Mouse (Mus musculus) cerebellum, postnatal 25 days (tissue): ENCODE measurements around the gene Pdzd9.

ENCODE experiments used
- DNase-seq, 2 experiments: peaks; one replicate each; pipeline ENCODE4 v3.0.0; 2021; ENCODE audit warnings: mixed read lengths in 2 of 2

Pdzd9 gene

GRCm38 (mm10) chr7:120635362-120635781 lies 34.8 kb downstream of the Pdzd9 start:
- DNase-seq = no peak

GRCm38 (mm10) chr7:120634711-120635361 lies 35.3 kb downstream of the Pdzd9 start, which contains the start of gene Uqcrc2:
Uqcrc2 (plus strand) TSS chr7:120635176.
- peak; percentile 89 to 92 for DNase-seq

- DNase-seq = peak; percentile 11
Observed at GRCm38 (mm10) chr7:120634301-120634700, 35.8 kb downstream of the Pdzd9 start.

- no peak for DNase-seq
Observed at GRCm38 (mm10) chr7:120632518-120632917, 37.6 kb downstream of the Pdzd9 start.

- no peak for DNase-seq
Observed at GRCm38 (mm10) chr7:120620841-120621240, 49.3 kb downstream of the Pdzd9 start.

GRCm38 (mm10) chr7:120620075-120620771 lies 49.9 kb downstream of the Pdzd9 start:
- DNase-seq = no peak
